Mouse (Mus musculus): ENCODE measurements around the gene Eya4.

Gene Eya4

GRCm38 (mm10) chr10:23350011-23350911 lies at the start of gene Eya4:
TSS of gene Eya4 (minus strand) at chr10:23350786.
- no peak for DNase-seq

DNA sequence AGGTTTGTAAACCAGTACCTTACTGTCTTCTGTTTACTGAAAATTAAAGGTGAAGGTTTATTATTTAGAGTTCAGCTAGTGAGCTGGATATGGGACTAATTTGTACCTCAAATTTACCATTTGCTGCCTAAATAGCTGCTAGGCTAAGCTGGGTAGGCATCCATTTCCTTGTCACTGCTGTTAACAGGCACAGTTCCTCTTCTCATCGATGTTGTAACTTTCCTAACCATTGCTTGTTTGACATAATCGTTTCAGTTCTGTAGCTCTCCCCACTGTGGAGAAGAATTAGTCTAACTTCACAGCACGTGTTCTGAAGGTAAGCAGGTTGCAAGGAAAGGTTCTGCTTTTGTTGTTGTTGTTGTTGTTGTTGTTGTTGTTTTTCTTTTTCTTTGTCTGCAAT lies 44.8 kb upstream of the Eya4 start:
- DNase-seq: no peak

DNA sequence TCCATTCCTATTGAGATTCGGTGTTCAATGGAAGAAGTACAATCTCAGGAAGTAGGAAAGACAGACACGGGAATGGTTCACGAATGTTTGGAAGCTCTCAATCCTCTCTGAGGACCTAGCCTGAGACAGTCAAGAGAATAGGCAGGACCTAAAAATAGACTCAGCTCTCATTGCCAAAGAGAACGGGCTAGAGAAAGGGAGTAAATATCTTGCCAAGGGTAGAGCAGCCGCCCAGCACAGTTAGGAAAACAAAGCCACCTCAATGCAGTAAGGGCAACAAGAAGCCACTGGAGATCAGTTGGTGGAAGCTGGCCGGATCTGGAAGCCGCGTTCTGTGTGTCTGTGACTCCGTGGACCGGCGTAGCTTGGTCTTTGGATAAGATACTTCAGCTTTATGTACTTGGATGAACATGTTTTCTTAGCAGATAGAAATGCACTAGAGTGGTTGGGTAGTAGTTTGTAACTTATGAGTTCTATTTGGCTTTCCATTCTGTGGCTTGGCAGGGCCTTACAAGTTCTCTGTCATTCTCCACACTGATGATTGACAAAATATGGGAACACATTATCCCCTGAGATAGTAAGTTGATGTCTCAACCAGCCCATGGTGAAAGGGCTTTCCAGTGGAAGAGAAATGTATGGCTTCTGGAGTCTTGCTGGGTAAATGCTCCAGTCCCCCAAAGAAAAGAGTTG lies 44.1 kb upstream of the Eya4 start:
- no peak for DNase-seq

DNA sequence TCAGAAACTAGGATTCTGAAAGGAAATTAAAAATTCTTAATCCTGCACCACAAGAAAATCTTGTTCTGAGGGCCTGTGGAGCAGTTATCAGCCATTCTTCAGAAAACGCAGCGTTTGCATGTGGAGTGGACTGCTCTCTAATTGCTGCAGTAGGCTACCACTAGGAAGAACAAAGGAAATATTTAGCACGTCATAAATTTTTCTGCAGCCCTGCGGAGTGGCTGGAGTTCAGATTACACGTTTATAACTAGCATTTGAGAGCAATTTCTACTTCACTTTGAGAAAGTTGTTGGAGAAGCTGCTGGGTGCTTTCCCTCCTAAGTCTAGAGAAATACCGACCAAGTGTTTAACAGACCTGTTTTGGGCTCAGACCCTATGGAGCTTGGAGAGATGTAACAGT lies 43.6 kb upstream of the Eya4 start:
- DNase-seq: no peak

DNA sequence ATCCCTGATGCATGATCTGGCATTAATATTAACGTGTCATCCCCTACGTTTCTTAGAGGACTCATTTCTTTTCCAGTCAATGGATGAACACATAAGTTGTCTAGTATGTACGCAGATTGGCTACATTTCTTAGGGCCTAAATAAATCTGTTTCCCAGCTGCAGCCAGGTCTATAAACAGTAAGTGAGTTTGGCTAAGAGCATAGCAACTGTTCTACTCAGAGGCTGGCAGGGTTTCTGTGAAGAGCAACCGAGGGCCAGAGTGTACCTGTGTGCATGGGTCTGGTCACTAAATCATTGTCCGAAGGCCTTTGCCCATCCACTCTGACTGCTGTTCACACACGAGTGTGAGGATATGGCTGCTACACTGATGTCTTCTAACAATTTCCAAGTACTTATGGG lies 13.3 kb upstream of the Eya4 start:
- DNase-seq: no peak

DNA sequence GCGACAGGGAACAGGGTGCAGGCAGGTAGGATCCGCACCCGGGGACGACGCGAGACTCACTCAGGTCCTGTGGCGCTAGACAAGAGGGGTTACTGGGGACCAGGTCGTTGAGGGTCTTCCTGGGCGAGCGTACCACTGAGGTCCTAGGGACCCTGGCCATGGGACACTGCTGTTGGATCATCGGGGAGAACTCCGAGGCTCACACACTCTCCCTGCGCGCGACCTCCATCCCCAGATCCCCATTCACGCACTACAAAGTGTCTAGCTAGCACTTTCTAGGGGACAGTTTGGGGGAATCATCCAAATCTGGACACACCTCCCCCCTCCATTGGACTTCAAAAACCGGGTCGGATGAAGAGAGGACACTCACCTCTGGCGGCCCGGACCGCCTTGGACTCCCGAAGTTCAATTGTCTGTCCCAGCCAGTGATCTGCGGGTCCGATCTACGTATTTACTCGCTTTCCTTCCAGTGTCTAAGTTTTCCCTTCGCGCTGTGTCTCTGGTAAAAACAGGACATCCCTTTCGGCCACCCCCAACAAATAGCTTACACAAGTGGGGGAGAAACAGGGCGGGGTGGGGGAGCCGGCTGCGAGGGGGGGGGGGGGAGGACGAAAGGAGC lies 1.1 kb downstream of the Eya4 start:
- DNase-seq: no peak

GRCm38 (mm10) chr10:23348893-23349391 lies 1.6 kb downstream of the Eya4 start:
- no peak for DNase-seq

DNA sequence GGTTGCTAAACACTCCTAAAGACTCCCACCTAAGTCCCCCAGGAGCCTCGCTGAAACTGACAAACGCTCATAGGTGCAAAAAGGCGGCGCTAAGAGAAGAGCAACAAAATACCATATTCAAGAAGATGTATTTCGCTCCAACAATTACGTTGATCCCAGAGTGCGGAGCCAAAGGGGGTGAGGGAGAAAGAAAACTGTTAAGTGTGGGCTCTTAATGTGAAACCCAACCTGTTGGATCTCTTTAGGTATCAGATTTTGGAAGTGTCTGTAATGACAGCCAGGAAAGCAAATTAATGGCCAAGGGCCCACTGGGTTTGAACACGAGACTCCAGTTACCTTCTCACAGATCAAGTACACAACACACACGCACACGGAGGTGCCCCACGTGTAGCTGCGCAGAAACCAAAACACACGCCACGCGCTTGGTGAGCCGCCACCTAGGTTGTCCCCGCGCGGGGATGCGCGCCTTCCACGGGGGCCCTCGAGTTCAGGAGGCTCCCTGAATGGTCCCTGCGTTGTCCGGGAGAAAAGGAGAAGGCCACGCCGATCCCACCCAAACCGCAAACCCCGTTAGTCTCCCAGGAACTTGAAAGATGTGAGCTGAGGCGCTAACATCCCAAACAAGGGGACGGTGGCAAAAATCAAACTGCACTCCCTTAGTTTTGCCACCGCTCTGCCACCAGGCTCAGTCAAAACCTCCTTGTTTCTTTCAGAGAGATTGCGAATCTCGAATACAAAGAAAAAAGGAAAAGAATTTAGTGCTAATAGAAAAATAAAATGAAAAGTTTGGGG lies 2.3 kb downstream of the Eya4 start:
- DNase-seq: no peak

GRCm38 (mm10) chr10:23337250-23337649 lies 13.3 kb downstream of the Eya4 start:
- DNase-seq: no peak

DNA sequence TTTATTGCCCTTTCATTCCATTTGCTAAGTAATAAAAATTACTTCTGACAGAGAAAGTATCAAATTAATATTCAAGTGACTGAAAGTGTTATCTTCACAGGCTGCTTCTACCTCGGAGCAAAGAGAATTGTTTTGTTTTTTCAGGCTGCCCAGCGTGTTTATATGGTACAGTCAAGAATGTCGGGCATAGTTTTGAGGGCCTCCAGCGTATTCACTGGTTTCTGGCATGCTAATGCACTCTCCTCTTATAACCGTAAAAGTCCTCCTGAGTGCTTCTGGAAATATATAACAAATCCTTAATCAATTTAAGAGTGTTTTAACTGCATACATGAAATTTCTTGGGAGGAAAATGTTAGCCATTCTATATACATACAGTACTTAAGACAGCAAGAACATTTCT lies 17.8 kb downstream of the Eya4 start:
- DNase-seq: no peak

DNA sequence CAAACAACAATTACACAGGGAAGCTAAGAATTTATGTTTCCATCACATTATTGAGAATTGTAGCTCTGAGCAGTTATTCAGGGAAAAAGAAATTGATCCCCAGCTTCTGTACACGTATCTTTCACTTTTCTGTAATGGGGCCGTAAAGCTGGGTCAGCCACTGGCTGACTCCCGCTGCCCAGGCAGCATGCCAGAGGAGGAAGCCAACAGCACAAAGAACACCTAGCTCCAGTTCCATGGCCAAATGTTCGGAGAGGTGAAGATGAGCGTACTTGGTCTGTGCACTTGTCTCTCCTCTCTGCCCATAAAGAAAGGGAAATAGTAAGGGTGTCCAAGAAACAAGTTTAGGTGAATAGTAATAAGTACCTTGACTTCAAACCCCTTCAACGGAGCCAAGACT lies 22.9 kb downstream of the Eya4 start:
- DNase-seq: no peak

GRCm38 (mm10) chr10:23322275-23322674 lies 28.3 kb downstream of the Eya4 start:
- DNase-seq: no peak

DNA sequence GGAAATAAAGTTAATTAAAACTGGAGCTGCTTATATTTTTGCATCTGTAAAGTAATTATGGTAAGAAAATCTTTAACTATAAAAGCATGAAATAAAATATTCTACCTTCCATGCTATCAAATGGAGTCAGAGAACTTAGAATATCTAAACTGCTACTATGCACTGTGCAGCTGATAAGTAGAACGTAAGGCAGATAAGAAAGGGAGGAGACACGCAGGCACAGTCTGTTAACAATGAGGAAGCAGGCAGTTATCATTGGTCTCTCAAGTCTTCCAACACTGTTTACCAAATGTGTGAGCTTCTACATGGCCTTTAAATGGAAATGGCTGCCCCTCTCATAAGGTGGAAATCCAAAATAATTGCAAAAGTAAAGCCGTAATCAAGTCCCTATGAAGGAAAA lies 55.0 kb downstream of the Eya4 start:
- no peak for DNase-seq

DNA sequence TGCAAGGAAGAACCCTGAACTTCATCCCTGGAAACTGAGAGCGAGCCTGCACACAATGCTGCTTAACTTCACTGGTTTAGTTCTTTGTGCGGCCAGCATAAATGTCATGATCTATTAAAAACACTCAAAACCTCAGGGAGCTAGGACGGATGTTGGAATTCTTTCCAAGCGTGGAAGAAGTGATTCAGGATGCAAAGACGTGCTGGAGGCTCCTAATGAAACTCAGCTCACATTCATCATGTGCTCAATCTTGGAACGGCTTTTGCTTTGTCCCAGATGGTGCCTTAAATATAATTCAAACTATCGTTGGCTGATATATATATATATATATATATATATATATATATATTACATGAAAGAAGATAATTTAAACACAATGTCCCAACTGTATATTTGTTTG lies 58.1 kb downstream of the Eya4 start:
- no peak for DNase-seq

- DNase-seq: no peak
Measured at GRCm38 (mm10) chr10:23277371-23277770, 73.2 kb downstream of the Eya4 start.

DNA sequence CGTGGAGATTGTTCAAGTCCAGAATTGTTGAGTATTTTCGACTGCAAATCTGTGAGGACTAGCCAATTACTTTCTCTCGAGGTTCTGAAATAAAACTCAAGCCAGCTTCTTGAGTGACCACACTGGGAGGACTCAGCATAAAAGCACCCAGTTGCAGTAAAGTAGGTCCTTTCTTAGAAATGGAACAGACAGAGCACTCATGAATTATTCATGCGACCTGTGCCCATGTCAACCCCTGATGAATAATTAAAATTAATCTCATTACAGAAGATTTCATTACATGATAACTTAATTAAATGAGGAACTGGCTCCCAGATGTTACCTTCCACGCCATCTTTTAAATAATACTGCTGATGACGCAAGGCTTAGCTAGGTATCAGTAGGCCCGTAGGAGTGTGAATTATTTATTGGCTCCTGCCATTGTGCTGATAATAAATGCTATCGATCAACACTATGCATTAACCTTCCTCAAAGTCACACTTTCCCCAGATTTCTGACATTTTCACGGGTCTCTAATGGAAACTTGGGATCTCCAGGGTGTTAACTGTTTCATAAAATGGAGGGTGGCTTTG lies 79.5 kb downstream of the Eya4 start:
- DNase-seq: no peak

DNA sequence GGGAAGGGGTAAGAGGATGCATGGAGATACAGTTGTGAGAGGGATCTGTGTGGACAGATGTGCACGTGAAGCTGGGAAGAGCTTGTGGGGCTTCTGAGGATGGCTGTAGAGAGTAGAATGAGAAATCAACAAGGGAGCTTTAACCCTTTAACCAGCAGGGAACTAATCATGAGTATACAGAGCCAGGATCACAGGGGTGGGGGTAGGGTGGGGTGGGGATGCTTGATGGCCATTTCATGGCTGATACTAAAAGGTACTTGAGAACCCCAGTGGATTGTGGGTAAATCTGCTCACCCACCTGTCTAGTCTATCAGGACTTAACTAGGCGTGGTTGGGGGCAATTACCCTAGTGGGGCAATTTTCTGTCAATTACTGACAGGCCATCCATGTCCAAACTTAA lies 80.1 kb downstream of the Eya4 start:
- no peak for DNase-seq

DNA sequence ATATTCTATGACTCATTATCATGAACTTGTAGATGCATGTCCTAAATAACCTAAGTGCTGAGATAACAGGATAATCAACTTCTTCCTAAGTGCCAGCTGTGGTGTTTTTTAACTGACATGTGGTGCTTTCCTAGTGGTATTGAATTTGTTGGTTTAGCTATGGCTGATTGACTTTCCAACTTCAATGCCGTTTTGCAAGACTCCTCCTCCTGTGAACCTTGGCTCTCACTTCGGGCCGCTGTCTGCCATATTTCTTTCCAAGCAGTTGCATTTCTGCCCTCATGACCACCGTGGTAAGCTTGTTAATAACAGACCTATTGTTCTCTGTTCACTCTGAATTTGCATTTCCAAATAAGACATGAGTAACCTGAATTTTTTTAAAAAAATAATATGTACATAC lies 98.4 kb downstream of the Eya4 start:
- no peak for DNase-seq

DNA sequence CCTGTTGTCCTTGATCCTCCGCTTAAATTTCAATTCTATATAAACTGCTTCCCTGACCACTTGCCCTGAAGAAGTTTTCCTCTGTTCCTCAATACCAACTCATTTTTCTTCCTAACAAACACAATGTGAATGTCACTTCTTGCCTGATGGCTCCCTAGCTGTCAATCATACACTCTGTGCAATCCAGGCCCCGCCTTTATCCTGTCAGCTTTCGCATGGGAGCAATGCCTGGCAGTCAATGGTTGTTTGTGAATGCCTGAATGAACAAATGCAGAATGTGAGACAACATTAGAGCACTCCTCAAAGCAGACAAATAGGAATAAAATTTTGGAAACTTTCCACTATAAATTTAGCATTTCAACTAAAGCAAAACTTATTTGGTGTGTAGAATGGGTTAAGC lies 104.1 kb downstream of the Eya4 start:
- no peak for DNase-seq

- DNase-seq: no peak
Measured at GRCm38 (mm10) chr10:23236918-23237317, 113.7 kb downstream of the Eya4 start.

DNA sequence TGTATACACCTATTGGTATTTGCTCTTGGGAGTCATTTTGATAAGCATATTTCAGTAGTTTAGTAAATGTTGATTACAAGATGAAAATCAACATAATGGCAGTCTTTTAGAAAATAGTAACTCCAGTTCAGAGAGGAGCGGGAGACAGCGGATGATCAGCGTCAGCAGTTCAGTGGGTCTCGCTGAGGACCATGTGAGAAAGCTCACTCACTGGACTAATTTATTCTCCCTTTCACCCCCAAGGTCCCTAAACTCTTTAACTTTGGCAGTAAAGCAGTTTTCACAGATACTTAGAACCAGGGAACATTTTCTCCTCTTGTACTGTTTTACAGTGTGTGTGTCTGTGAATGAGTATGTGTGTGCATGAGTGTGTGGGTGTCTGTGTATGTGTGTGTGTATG lies 115.2 kb downstream of the Eya4 start:
- DNase-seq: no peak

DNA sequence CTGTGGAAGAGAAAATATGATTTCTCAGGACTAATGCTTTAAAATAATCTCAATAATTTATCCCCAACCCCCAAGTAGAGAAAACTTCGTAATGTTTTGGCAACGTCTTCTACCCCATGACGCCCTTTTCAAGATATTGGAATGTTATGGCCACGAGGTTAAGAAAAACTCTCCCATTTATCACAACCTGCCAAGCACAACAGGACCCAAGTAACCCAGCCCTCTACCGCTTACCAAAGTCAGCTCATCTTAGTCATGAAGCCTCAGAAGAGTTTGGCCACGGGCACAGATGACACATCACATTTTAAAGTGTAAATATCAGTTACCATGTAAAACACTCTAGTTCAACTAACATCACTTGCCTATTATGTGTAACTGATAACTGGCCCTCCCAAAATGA lies 117.2 kb downstream of the Eya4 start:
- no peak for DNase-seq

- no peak for DNase-seq
Measured at GRCm38 (mm10) chr10:23230863-23231262, 119.7 kb downstream of the Eya4 start.

Data from layer of hippocampus, adult 9-11 months (tissue).